Mouse (Mus musculus) C2C12 (cell line): ENCODE data around the gene Tnfsf13b. TPM values are rescaled to one million over a fixed set of nuclear protein-coding genes. Genes with fewer than 3 reads are reported as not detected.
A peak's percentile ranks its signal among the peaks of the same experiment; 100 is the strongest.

Experiments
- H3K27me3 ChIP-seq: one replicate; pipeline ENCODE4 v1.6.1; 2011; ENCODE audit not compliant: control insufficient read depth, insufficient read depth, insufficient read length
- H3K36me3 ChIP-seq: one replicate; pipeline ENCODE4 v1.6.1; 2011; ENCODE audit not compliant: control insufficient read depth, insufficient read depth
- H3K4me3 ChIP-seq: one replicate; pipeline ENCODE4 v1.5.1; 2011; ENCODE audit warnings: mild to moderate bottlenecking, control low read depth; ENCODE audit not compliant: poor library complexity, insufficient read depth, severe bottlenecking
- H3K79me2 ChIP-seq: one replicate; pipeline ENCODE4 v1.6.1; 2011; ENCODE audit not compliant: control insufficient read depth, insufficient read depth
- H3K79me3 ChIP-seq: one replicate; pipeline ENCODE4 v1.6.1; 2011; ENCODE audit warnings: low read depth, control low read depth
- H3ac ChIP-seq: one replicate; pipeline ENCODE3; 2011; ENCODE audit warnings: low read depth; ENCODE audit not compliant: control insufficient read depth, insufficient read length
- CEBPB ChIP-seq: IDR thresholded peaks from one replicate; pipeline ENCODE4 v1.6.1; 2011; ENCODE audit warnings: low read depth, mild to moderate bottlenecking, control low read depth, moderate library complexity
- CTCF ChIP-seq: IDR thresholded peaks from one replicate; pipeline ENCODE4 v1.5.1; 2011; ENCODE audit not compliant: control insufficient read depth, insufficient read depth, insufficient read length
- FOSL1 ChIP-seq: IDR thresholded peaks from one replicate; pipeline ENCODE4 v1.8.0; 2011; ENCODE audit warnings: mild to moderate bottlenecking, low read length; ENCODE audit not compliant: poor library complexity, insufficient read depth, severe bottlenecking
- MAX ChIP-seq: IDR thresholded peaks from one replicate; pipeline ENCODE4 v1.6.1; 2011; ENCODE audit warnings: mild to moderate bottlenecking, control low read depth
- MYOD1 ChIP-seq: IDR thresholded peaks from one replicate; pipeline ENCODE4 v1.6.1; 2011; ENCODE audit warnings: low read depth; ENCODE audit not compliant: control insufficient read depth, insufficient read length
- MYOG ChIP-seq: IDR thresholded peaks from one replicate; pipeline ENCODE4 v1.6.1; 2011; ENCODE audit not compliant: control insufficient read depth, insufficient read length; ENCODE audit errors: extremely low read depth
- USF1 ChIP-seq: IDR thresholded peaks from one replicate; pipeline ENCODE4 v1.6.1; 2011; ENCODE audit warnings: low read depth, mild to moderate bottlenecking, control low read depth, moderate library complexity
- polyA plus RNA-seq: library from polyadenylated mRNA; unstranded; fragments of >200 nt; fragmentation: generic; extraction: Trizol; gene quantifications from one replicate; pipeline ENCODE4 v1.2.1, GENCODE M21; 2012; ENCODE audit warnings: missing spikeins

Tnfsf13b gene
- polyA plus RNA-seq, 1 experiment = 0.04 TPM

DNA sequence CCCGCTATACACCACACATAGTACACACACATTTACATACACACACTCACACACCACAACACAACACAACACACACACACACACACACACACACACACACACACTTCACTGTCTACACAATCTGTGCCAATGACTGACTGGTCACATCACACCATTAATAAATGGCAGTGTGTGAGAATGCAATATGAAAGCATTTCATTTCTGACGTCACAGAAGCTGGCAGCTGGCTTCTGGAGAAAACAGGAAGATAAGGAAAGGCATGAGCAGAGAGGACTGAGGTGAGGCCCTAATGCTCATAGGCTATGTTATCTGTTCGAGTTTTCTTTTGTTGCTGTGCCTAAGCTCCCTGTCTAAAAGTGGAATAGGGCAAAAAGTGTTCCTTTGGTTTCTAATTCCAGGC, 45.3 kb downstream of the Tnfsf13b start:
- peaks cover 14% of the 10 kb centered on the region for H3K27me3 ChIP-seq

DNA sequence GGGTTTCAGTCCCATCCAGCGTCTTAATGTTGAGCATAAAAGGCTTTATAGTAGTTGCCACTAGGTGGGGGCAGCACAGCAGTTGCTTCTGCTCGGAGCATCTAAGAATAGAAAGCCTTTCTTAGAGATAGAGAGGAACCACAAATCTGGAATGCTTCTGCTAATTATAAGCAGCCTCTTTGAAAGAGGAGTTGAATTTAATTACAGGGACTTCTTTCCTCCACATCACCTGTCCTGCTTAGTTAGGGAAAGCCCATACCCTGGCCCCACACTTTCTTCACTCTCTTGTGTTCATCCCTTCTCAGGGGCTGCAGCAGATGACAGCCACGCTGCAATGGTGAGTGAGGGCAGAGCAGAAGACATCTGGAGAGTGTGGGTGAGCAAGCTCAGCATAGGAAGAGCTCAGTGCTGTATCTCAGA, 47.3 kb downstream of the Tnfsf13b start:
- Histone ChIP-seq H3ac (no peak overlapping the region), H3K79me3 (no peaks in the 10 kb centered on the region), H3K79me2 (no peaks in the 10 kb centered on the region), H3K4me3 (no peak overlapping the region), H3K36me3 (no peaks in the 10 kb centered on the region), H3K27me3 (peaks cover 14% of the 10 kb centered on the region)
- no peak for TF ChIP-seq MYOG
- no peak for TF ChIP-seq CEBPB
- no peak for TF ChIP-seq CTCF
- TF ChIP-seq MYOD1 = no peak
- TF ChIP-seq MAX = no peak
- no peak for TF ChIP-seq USF1
- no peak for TF ChIP-seq FOSL1

More for the DNA sequence above, 45.3 kb downstream of the Tnfsf13b start:
- Histone ChIP-seq H3K4me3 (no peak overlapping the region), H3ac (no peak overlapping the region), H3K79me3 (no peaks in the 10 kb centered on the region), H3K79me2 (no peaks in the 10 kb centered on the region), H3K36me3 (no peaks in the 10 kb centered on the region)
- no peak for TF ChIP-seq MAX
- TF ChIP-seq FOSL1 = no peak
- no peak for TF ChIP-seq CEBPB
- no peak for TF ChIP-seq USF1
- TF ChIP-seq MYOG = no peak
- no peak for TF ChIP-seq MYOD1
- no peak for TF ChIP-seq CTCF

DNA sequence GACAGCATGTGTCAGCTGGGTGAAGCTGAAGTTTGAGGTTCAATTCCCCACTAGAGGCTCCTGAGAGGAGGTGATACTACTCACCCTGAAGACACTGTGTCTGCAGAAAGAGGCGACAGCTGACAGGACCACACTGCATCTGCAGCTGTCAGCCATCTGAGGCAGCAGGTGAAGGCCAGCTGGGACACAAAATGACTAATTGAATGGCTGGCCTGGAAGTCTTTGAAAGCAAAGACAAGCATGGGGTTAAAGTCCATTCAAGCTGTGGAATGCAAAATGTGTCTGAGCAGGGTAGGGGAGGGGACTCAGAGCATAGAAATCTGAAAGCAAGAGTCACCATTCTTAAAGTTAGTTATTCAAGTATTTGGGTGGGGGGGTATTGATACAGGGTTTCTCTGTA, 54.7 kb downstream of the Tnfsf13b start:
- Histone ChIP-seq H3K79me3 (no peaks in the 10 kb centered on the region), H3K27me3 (peaks cover 10% of the 10 kb centered on the region), H3K36me3 (no peaks in the 10 kb centered on the region), H3ac (no peak overlapping the region), H3K79me2 (no peaks in the 10 kb centered on the region), H3K4me3 (no peak overlapping the region)
- TF ChIP-seq CTCF (no peak), MAX (no peak), USF1 (no peak), MYOD1 (no peak), FOSL1 (no peak), MYOG (no peak), CEBPB (no peak)

DNA sequence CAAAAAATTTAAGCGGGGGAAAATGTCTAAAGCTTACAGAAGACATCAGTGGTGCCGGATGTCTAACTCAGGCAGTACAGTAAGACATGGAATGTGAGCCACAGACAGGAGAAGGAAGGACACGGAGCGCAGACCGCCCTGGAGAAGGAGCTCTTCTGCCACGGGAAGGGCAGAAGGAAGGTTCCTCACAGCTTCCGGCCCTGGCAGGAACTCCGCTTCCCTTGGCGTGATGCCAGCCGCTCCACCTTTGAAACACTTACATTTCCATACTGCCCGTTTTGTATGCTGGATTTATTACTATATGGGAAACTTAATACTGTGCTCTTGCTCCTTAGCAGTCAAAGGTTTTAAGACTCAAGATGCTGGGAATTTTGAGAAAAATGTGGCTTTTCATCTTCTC, 60.6 kb downstream of the Tnfsf13b start:
- H3K27me3 ChIP-seq = peaks cover 4% of the 10 kb centered on the region
- no peaks in the 10 kb centered on the region for H3K79me2 ChIP-seq
- no peak overlapping the region for H3K4me3 ChIP-seq
- H3K79me3 ChIP-seq = no peaks in the 10 kb centered on the region
- no peaks in the 10 kb centered on the region for H3K36me3 ChIP-seq
- H3ac ChIP-seq = no peak overlapping the region
- TF ChIP-seq CTCF (no peak), CEBPB (no peak), MYOD1 (no peak), MAX (no peak), USF1 (no peak), MYOG (no peak), FOSL1 (no peak)

DNA sequence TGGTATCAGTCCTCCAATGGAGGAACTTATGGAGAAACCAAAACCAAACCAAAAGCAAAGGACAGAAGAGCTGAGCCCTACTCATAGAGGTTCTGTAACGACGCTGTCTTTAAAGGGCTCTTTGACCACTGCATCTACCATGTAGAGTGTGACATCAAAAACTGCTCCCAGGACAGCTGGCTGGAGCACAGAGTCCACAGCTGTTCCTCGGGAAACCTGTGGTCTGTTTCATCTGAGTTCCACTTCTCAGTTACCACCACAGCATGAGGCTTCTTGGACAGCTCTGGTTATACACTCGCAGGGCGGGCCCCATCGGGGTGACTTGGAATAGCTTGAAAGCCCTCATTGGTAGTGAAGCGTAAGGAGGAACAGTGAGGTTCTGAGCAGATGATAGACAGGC, 61.5 kb downstream of the Tnfsf13b start:
- peaks cover 4% of the 10 kb centered on the region for H3K27me3 ChIP-seq

DNA sequence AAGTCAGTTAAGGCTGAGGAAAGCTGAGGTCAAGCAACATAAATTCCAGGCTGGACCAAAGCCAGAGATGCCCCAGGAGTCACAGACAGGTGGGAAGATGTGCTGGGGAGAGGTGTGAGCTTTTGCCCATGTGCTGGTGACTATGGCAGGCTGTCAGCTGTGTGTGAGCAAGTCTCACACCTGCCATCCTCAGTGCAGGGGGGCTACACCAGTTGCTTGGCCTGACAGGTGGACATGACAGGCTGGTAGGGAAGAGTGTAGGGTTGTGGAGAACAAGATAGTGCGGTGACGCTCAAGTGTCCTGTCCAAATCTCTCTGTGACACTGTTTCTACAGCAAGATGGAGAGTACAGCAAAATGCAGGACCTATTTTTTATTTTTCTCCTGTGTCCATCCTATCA, 66.1 kb downstream of the Tnfsf13b start:
- TF ChIP-seq CTCF (no peak), MAX (no peak), CEBPB (no peak), MYOD1 (peak; percentile 9), FOSL1 (no peak)

More for the DNA sequence above, 61.5 kb downstream of the Tnfsf13b start:
- H3K36me3 ChIP-seq = no peaks in the 10 kb centered on the region
- no peaks in the 10 kb centered on the region for H3K79me2 ChIP-seq
- TF ChIP-seq FOSL1 (no peak), CTCF (no peak), USF1 (no peak), CEBPB (no peak), MYOD1 (no peak), MYOG (no peak), MAX (no peak)
- H3ac ChIP-seq = no peak overlapping the region
- no peaks in the 10 kb centered on the region for H3K79me3 ChIP-seq
- H3K4me3 ChIP-seq = no peak overlapping the region

More for the DNA sequence above, 66.1 kb downstream of the Tnfsf13b start:
- Histone ChIP-seq H3K79me2 (no peaks in the 10 kb centered on the region), H3K79me3 (no peaks in the 10 kb centered on the region), H3ac (no peak overlapping the region), H3K4me3 (no peak overlapping the region), H3K27me3 (no peaks in the 10 kb centered on the region), H3K36me3 (no peaks in the 10 kb centered on the region)

Other genes starting within 250 kb of the Tnfsf13b start
- gene Fam155a, start 235.3 kb upstream of the Tnfsf13b start, polyA plus RNA-seq = not detected
- not detected for gene Gm10217, start 142.2 kb upstream of the Tnfsf13b start, polyA plus RNA-seq
- 2.0 TPM for gene Lig4, start 28.8 kb upstream of the Tnfsf13b start, polyA plus RNA-seq
- gene Abhd13, start 28.8 kb upstream of the Tnfsf13b start, polyA plus RNA-seq = 6.4 TPM
- 0.02 TPM for gene Myo16, start 147.4 kb downstream of the Tnfsf13b start, polyA plus RNA-seq